Comparison of ENCODE assay signal across 21 mouse cellular contexts in the genomic region with DNA sequence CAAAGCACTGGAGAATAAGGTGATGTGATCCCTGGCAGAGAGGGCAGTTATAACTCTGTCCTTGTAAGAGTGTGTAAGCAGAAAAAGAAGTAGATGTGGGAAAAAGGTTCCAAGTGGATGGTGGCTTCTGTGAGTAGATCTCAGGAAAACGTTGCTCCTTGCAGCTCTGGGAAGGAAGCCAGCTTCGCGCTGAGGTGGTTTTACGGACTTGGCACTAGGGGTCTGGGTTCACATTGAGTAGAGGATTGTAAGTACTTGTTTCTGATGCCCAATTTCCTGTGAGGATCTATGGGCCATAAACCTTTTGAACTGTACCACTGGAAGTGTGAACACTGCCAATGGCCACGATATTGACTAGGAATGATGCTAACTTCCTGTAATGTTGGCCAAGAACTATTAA.
DNase-seq lines count a peak whose midpoint lies in the region; ATAC-seq and TF ChIP-seq lines count a peak whose summit lies in the region.
"Had no signal": no experiment of that assay in that cellular context is flagged by ENCODE, and none has a peak within 500 bp of the region (broad histone marks: within the 10 kb centered on the region; RNA-seq: fewer than 3 reads in every experiment).

No protein-coding gene starts in this region.

- H3K9ac ChIP-seq in kidney, embryonic 14.5 days (ENCODE audit: low read depth, low read length) = no peak overlapping the region
- no peak overlapping the region for H3K9ac ChIP-seq in midbrain, embryonic 11.5 days (ENCODE audit: low read length)
- H3K9ac ChIP-seq in midbrain, postnatal 0 days (replicated peaks; ENCODE audit: low read length, poor library complexity, severe bottlenecking) = no peak overlapping the region
- no peak overlapping the region for H3K9ac ChIP-seq in kidney, postnatal 0 days (ENCODE audit: low read depth, low read length)
- no peak overlapping the region for H3K9ac ChIP-seq in forebrain, postnatal 0 days
- H3K9ac ChIP-seq: heart, embryonic 15.5 days; limb, embryonic 12.5 days; lung, embryonic 15.5 days; midbrain, embryonic 13.5 days had no signal

- H3K4me2 ChIP-seq in kidney, embryonic 14.5 days (replicated peaks; ENCODE audit: low read depth, low read length) = no peak overlapping the region
- no peak overlapping the region for H3K4me2 ChIP-seq in midbrain, embryonic 11.5 days
- no peak overlapping the region for H3K4me2 ChIP-seq in midbrain, postnatal 0 days (ENCODE audit: low read depth, low read length, poor library complexity, severe bottlenecking)
- no peak overlapping the region for H3K4me2 ChIP-seq in kidney, postnatal 0 days (ENCODE audit: low read length)
- no peak overlapping the region for H3K4me2 ChIP-seq in forebrain, postnatal 0 days (ENCODE audit: low read depth)
- H3K4me2 ChIP-seq: heart, embryonic 15.5 days; limb, embryonic 12.5 days; liver, embryonic 11.5 days; lung, embryonic 15.5 days; midbrain, embryonic 13.5 days had no signal

- peak; percentile 26 for DNase-seq in kidney, adult 18-20 months
- DNase-seq in midbrain, embryonic 11.5 days (ENCODE audit: low spot score, missing footprints) = peak; percentile 26
- no peak for DNase-seq in midbrain, postnatal 0 days (ENCODE audit: low spot score)
- peak; percentile 8 for DNase-seq in kidney, postnatal 0 days (ENCODE audit: low spot score)
- peak; percentile 20 to 40 for DNase-seq in kidney, postnatal 4 days
- DNase-seq in testis, postnatal 10 days (ENCODE audit: low spot score) = no peak
- no peak for DNase-seq in forebrain, postnatal 0 days
- DNase-seq: adrenal gland, adult 2 months; B cell, adult 2 months; cerebellum, adult 9-11 months had no signal

- no peak overlapping the region for H3K4me3 ChIP-seq in kidney, embryonic 14.5 days (ENCODE audit: low read length)
- H3K4me3 ChIP-seq in midbrain, embryonic 11.5 days (ENCODE audit: low read depth, low read length) = no peak overlapping the region
- no peak overlapping the region for H3K4me3 ChIP-seq in midbrain, postnatal 0 days (ENCODE audit: low read depth, low read length)
- H3K4me3 ChIP-seq in kidney, postnatal 0 days (replicated peaks; ENCODE audit: low read depth, low read length) = no peak overlapping the region
- H3K4me3 ChIP-seq in forebrain, postnatal 0 days (ENCODE audit: low read depth, low read length) = no peak overlapping the region
- H3K4me3 ChIP-seq: erythroblast, embryonic 14.5 days; heart, embryonic 15.5 days; limb, embryonic 12.5 days; lung, embryonic 15.5 days; megakaryocyte, embryonic 14.5 days; midbrain, embryonic 13.5 days had no signal

- WGBS in kidney, embryonic 14.5 days = 53% methylated on average over 5 of the region's 5 CpGs
- 88% methylated on average over 5 of the region's 5 CpGs for WGBS in midbrain, embryonic 11.5 days
- 86% methylated on average over 5 of the region's 5 CpGs for WGBS in midbrain, postnatal 0 days
- WGBS in kidney, postnatal 0 days = 44% methylated on average over 5 of the region's 5 CpGs
- 79% methylated on average over 5 of the region's 5 CpGs for WGBS in forebrain, postnatal 0 days

- no peak for ATAC-seq in kidney, embryonic 14.5 days (ENCODE audit: low FRiP score, low TSS enrichment)
- no peak for ATAC-seq in midbrain, embryonic 11.5 days (ENCODE audit: low FRiP score)
- ATAC-seq in midbrain, postnatal 0 days (ENCODE audit: low FRiP score) = no peak
- no peak for ATAC-seq in kidney, postnatal 0 days (replicated peaks; ENCODE audit: low FRiP score, low read depth)
- ATAC-seq in forebrain, postnatal 0 days = no peak
- ATAC-seq: activated CD4-positive, CD25-positive, alpha-beta regulatory T cell, adult 4 months; forebrain, embryonic 16.5 days; intestine, embryonic 16.5 days; midbrain, embryonic 13.5 days had no signal

- H3K27me3 ChIP-seq in kidney, embryonic 14.5 days (ENCODE audit: control insufficient read depth, insufficient read depth, low read length) = no peaks in the 10 kb centered on the region
- H3K27me3 ChIP-seq in midbrain, embryonic 11.5 days (ENCODE audit: control insufficient read depth, insufficient read depth, low read length) = no peaks in the 10 kb centered on the region
- no peaks in the 10 kb centered on the region for H3K27me3 ChIP-seq in midbrain, postnatal 0 days (ENCODE audit: insufficient read depth, low read length)
- H3K27me3 ChIP-seq in kidney, postnatal 0 days (ENCODE audit: insufficient read depth, low read length) = no peaks in the 10 kb centered on the region
- no peaks in the 10 kb centered on the region for H3K27me3 ChIP-seq in forebrain, postnatal 0 days (ENCODE audit: insufficient read depth, low read length)
- H3K27me3 ChIP-seq: heart, embryonic 15.5 days; limb, embryonic 12.5 days; lung, embryonic 15.5 days; megakaryocyte, embryonic 14.5 days; midbrain, embryonic 13.5 days had no signal

- TF ChIP-seq CTCF in midbrain, postnatal 0 days (IDR thresholded peaks at IDR 0.05) = no peak
- TF ChIP-seq CTCF in kidney, postnatal 0 days (IDR thresholded peaks at IDR 0.05; ENCODE audit: low read depth) = no peak
- no peak for TF ChIP-seq CTCF in forebrain, postnatal 0 days (IDR thresholded peaks at IDR 0.05; ENCODE audit: low read depth)

- H3K27ac ChIP-seq in kidney, embryonic 14.5 days (ENCODE audit: low read depth, low read length) = no peak overlapping the region
- H3K27ac ChIP-seq in midbrain, embryonic 11.5 days (ENCODE audit: low read depth, low read length) = no peak overlapping the region
- no peak overlapping the region for H3K27ac ChIP-seq in midbrain, postnatal 0 days (ENCODE audit: low read depth, low read length)
- no peak overlapping the region for H3K27ac ChIP-seq in kidney, postnatal 0 days
- H3K27ac ChIP-seq in forebrain, postnatal 0 days (ENCODE audit: low read depth, low read length) = no peak overlapping the region
- H3K27ac ChIP-seq: heart, embryonic 15.5 days; limb, embryonic 12.5 days; lung, embryonic 15.5 days; midbrain, embryonic 13.5 days had no signal

- no peaks in the 10 kb centered on the region for H3K4me1 ChIP-seq in kidney, embryonic 14.5 days (ENCODE audit: control insufficient read depth, insufficient read depth, low read length)
- no peaks in the 10 kb centered on the region for H3K4me1 ChIP-seq in midbrain, embryonic 11.5 days (ENCODE audit: control insufficient read depth, insufficient read depth, low read length)
- H3K4me1 ChIP-seq in midbrain, postnatal 0 days (ENCODE audit: insufficient read depth, low read length) = no peaks in the 10 kb centered on the region
- no peaks in the 10 kb centered on the region for H3K4me1 ChIP-seq in kidney, postnatal 0 days (replicated peaks; ENCODE audit: insufficient read depth, low read length)
- H3K4me1 ChIP-seq in forebrain, postnatal 0 days (ENCODE audit: insufficient read depth) = no peaks in the 10 kb centered on the region
- H3K4me1 ChIP-seq: heart, embryonic 15.5 days; lung, embryonic 15.5 days; megakaryocyte, embryonic 14.5 days; midbrain, embryonic 13.5 days had no signal

- H3K36me3 ChIP-seq in kidney, embryonic 14.5 days (ENCODE audit: control insufficient read depth, insufficient read depth, low read length) = no peaks in the 10 kb centered on the region
- no peaks in the 10 kb centered on the region for H3K36me3 ChIP-seq in midbrain, embryonic 11.5 days (ENCODE audit: control insufficient read depth, insufficient read depth, low read length)
- no peaks in the 10 kb centered on the region for H3K36me3 ChIP-seq in midbrain, postnatal 0 days (ENCODE audit: insufficient read depth, low read length)
- no peaks in the 10 kb centered on the region for H3K36me3 ChIP-seq in kidney, postnatal 0 days (ENCODE audit: insufficient read depth, low read length)
- H3K36me3 ChIP-seq in forebrain, postnatal 0 days (ENCODE audit: insufficient read depth) = no peaks in the 10 kb centered on the region
- H3K36me3 ChIP-seq: heart, embryonic 15.5 days; limb, embryonic 12.5 days; lung, embryonic 15.5 days; midbrain, embryonic 13.5 days had no signal

- no peaks in the 10 kb centered on the region for H3K9me3 ChIP-seq in kidney, embryonic 14.5 days (ENCODE audit: control insufficient read depth, low read length)
- no peaks in the 10 kb centered on the region for H3K9me3 ChIP-seq in midbrain, embryonic 11.5 days (ENCODE audit: control insufficient read depth, low read length)
- no peaks in the 10 kb centered on the region for H3K9me3 ChIP-seq in midbrain, postnatal 0 days (ENCODE audit: low read length)
- no peaks in the 10 kb centered on the region for H3K9me3 ChIP-seq in kidney, postnatal 0 days (replicated peaks; ENCODE audit: low read length)
- no peaks in the 10 kb centered on the region for H3K9me3 ChIP-seq in forebrain, postnatal 0 days (ENCODE audit: low read length)
- H3K9me3 ChIP-seq: heart, embryonic 15.5 days; limb, embryonic 12.5 days; lung, embryonic 15.5 days; midbrain, embryonic 13.5 days had no signal

Comparison
In these comparisons a context has a peak if more than half of its experiments do, and no peak if none do; other contexts are left out.
1. DNase-seq: peak in kidney, adult 18-20 months (single experiment), midbrain, embryonic 11.5 days (single experiment), kidney, postnatal 0 days (single experiment) and kidney, postnatal 4 days (2 of 2); none in midbrain, postnatal 0 days (single experiment), testis, postnatal 10 days (single experiment) and forebrain, postnatal 0 days (single experiment).